Mouse (Mus musculus): ENCODE measurements around the gene Tmprss11b.

Tmprss11b gene

DNA sequence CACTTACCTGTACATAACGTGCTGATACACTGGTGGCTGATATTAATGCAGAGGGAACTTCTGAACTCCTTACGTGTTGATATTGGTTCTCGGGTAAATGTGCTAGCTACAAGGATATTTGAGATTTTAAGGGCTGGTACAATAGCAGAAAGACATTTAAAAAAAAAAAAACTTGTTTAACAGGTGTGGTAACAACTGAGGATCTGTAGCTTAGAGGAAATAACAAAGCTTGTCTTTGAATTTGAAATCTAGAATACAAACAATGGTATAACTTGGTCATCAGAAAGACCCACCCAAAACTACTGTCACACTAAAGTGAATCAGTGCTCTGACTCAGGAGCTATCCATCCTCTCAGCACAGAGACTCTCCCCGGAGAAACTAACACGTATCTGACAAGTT, at the start of gene Tmprss11b:
TSS of gene Tmprss11b (minus strand) at position 101 of the 400 bp plus-strand sequence.
- DNase-seq (ENCODE audit: extremely low read depth, low read depth), result no peak

DNA sequence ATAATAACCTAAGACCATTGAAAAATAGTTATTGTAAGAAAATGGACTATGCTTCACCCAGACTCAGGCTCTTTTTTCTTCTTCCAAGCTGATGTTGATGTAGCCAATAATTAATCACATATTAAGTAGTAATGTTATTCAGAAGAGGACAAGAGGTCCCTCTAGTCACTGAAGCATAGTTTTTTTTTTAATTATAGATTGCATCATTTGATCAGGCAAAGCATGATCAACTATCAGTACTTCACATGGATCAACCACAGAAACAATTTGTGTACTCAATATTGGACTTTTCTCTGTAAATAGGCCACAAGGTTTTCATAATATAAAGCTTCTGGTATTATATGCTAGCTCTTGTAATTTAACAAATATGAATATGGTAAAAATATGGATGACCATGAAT, 48.9 kb upstream of the Tmprss11b start:
- no peak for DNase-seq (ENCODE audit: extremely low read depth, low read depth)

DNA sequence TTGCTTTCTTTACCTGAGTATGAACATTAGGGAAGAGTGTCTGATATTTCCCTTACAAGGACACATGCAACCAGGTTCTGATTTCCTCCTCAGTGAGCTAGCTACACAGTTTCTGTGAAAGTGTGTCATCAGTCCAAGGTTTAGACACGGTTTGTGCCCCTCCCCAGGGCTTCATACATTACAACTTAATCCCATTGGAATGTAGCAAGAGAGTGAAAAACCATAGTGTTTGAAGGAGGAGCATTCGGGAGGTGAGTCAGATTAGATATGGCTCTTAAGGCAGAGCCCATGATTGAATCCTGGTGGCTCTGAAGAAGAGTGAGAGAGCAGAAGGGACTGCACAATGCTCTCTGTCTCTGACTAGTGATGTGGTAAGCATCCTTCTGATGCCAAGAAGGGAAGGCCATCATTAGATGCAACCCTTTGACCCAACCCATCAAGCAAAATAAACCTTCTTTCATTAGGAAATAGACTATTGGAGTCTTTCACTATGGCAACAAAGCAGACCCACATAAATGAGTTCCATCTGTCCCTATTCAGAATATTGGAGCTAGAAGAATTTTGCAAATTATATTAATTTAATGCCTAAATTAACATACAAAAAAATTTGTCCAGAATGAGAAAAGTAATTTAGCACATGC, 46.8 kb upstream of the Tmprss11b start:
- no peak for DNase-seq (ENCODE audit: extremely low read depth, low read depth)

DNA sequence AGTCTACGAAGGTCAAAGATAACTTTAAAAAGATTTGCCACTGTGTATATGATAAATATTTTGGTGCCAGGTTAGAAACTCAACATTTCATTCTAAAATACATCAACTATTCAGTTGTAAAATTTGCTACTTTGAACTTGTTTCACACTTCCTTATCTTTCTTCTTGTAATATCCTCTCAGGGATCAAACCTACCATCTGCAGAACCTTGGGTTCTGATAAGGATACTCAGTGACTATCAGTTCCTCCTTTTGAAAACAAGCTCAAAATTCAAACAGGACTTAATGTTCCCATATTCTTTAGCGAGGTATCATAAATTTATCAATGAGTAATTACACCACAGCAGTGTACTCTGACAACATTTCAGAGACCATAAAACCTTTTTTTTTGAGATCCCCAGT, 38.8 kb upstream of the Tmprss11b start:
- DNase-seq (ENCODE audit: extremely low read depth, low read depth), result no peak

DNA sequence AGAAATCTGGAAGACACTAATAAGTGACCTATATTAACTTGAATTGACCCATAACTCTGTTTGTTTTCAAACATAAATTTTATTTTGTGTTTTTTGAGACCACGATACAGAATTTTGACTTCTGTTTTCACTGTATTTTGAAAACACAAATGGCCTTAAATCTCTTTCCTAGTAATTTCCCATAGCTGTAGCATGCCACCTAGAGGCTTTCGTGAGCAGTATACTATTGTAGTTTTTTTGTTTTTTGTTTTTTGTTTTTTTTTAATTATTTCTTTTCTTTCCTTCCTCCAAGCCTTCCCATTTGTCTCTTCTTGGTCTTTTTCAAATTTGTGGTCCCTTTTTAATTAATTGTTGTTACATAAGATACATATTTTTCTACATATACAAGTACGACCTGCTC, 28.8 kb upstream of the Tmprss11b start:
- no peak for DNase-seq (ENCODE audit: extremely low read depth, low read depth)

DNA sequence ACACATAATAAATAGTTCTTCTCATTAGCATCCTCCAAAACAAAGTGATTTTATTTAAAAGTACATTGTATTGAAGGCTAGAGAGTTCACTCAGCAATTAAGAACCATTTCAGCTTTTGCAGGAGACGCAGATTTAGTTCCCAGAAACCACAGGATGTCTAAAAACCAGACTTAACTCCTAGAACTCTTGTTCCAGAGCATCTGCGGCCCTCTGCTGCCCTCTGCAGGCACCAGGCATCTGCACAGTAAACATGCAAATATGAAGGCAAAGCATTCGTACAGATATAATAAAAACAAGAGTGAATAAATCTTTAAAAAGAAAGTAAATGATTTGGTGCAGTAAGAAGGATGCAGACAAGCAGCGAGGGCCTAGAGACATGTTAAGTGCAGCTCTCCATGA, 8.5 kb upstream of the Tmprss11b start:
- peak; percentile 45 for DNase-seq (ENCODE audit: extremely low read depth, low read depth)

DNA sequence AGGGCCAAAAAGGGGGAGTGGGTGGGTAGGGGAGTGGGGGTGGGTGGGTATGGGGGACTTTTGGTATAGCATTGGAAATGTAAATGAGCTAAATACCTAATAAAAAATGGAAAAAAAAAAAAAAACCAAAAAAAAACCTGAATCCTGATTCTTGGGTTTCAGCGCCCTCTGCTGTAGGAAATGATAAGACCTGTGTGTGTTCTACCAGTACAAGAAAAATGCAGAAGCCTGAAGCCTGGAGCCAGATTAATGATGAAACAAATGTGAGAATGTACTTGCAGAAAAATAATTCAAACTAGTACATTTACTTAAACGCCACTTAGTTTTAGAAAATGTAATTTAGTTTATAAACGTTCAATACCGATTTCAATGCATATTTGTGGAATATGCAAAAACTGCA, 27.0 kb downstream of the Tmprss11b start:
- DNase-seq (ENCODE audit: extremely low read depth, low read depth), result peak; percentile 2

DNA sequence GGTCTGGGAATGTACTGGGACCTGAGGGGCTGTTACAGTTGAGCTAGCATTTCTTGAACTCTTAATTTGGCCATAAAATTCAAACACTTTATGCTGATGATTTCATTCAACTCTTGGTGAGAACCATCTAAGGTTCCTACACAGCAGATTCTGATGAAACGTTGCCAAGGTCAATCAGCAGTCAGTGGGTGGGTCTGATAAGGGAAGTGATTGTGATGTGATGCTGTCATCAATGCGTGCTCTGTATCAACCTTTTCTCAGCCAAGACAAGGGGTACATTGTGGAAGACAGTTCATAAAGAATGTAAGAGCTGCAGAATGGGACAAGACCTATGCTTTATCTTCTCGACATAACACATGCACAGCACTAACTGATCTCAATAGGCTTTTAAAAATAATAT, 35.4 kb downstream of the Tmprss11b start:
- no peak for DNase-seq (ENCODE audit: extremely low read depth, low read depth)

DNA sequence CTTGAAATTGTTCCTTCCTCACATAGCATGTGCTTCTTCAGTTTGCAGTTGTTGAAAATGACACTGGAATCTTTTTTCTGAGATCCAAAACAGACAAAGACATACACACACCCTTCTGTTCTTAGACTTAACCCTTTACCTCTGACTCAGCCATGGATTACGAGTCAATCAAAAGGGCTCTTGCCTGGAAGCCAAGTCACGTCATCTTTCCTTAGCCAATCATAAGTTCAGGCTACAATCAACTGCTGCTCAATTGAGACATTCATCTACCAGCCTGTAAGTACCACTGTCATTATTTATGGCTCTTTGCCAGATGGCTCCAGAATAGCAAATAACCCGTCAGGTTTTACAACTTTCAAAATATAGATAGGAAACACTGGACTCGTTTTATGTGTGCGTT, 43.8 kb downstream of the Tmprss11b start, which contains the start of gene Tmprss11f:
TSS of gene Tmprss11f (minus strand) at position 101 of the 400 bp plus-strand sequence.
- no peak for DNase-seq (ENCODE audit: extremely low read depth, low read depth)

DNA sequence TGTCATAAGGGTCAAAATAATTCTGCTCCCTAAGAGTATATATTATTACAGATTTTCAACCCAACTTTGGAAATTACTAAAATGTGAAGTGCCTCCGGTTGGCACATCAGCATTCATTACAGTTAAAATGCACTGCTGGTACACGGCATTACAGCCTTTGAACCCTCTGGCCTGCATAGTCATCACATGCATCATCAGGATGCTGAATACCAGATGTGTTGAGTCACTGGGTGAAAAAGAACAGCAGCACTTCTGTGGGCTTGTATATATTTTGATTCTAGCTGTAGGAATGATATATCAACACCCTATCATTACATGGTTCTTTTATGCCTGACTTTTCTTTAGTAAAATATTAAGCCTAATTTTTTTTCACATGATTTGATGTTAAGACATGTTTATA, 45.5 kb downstream of the Tmprss11b start:
- DNase-seq (ENCODE audit: extremely low read depth, low read depth), result no peak

DNA sequence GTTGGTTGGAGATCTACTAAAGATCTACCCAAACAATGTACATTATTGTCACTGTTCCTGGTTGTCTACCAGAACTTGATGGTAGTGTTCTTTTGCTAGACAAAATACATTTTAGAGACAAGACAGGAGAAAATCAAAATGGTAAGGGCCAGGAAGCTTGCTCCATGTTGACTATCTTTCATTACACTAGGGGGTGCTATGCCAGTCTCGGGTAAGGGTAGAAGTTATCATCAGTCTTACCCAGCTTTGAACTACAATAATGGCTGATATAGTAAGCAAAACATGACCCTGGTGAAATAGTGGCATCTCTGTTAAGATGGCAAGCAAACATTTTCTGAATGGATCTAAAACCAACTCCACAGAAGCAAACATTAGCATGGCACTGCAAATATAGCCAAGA, 54.4 kb downstream of the Tmprss11b start:
- DNase-seq (ENCODE audit: extremely low read depth, low read depth), result no peak

Measured in MEL-GATA-1-ER (cell line).